Mouse (Mus musculus) lung, adult 2 months (tissue): ENCODE measurements at regions not wholly inside any gene's neighbourhood (a gene's known extent, or its start where the extent isn't known, plus 50 kb on each side); places are given as distances from the start of the nearest gene placed in this dataset.

ENCODE experiments used
- CTCF ChIP-seq: fragments of 200-500 bp; IDR thresholded peaks from 2 replicates; pipeline ENCODE4 v1.5.1; 2011; ENCODE audit warnings: mild to moderate bottlenecking, low read length, control low read depth; ENCODE audit not compliant: insufficient read depth
- POLR2A ChIP-seq: fragments of 200-500 bp; IDR thresholded peaks from 2 replicates; pipeline ENCODE4 v1.6.1; 2011; ENCODE audit warnings: low read depth, mild to moderate bottlenecking, control low read depth, low read length, borderline replicate concordance; ENCODE audit errors: extremely low read depth

GRCm38 (mm10) chr16:9439300-9439856, 556.0 kb downstream of the Grin2a start:
- TF ChIP-seq CTCF (no peak), POLR2A (no peak)
